Mouse (Mus musculus): ENCODE measurements around the gene Afmid.
"Not testable (repeated sequence)": the region's sequence is repeated elsewhere in the genome, so short reads cannot be mapped to it uniquely, and the experiment has no call there.

Afmid gene

DNA sequence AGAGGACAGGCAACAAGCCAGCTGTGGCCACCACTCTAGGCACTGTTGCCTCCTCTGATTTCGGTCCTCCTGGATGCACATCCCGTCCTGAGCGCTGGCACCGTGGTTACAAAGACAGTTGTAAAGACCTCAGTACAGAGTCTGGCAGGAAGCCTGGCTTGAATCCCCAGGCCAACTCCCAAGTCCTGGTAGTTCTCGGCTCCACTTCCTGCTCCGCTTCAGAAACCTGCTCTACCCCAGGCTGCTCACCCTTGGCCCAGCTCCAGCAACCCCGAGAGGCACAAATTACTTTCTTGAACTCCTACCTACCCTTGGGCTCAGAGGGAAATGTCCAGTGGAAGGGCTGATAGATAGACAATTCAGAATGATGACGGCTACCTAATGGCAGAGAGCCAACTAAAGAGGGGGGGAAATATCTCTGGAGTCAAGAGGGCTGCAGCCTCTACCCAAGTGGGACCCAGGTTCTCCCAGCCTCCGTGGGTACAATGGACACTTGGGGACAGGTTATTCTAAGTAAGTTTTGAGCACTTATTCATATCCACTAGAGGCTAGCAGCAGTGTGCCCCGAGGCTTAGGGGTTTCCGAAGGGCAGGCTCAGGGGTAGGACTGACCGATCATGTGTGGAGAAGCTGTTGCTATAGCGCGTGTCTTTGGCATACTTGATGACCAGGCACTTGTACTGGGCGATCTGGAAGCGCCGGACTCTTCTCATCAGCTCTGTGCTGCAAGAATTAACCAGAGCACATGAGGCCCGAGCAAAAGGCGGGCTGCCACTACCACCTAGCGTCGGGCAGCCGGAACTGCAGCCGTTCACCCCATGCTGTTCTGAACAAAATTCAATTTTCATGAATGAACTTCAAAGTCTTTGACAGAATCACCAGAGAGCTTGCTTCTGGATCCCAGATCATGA, 1.4 kb upstream of the Afmid start:
- DNase-seq (ENCODE audit: low spot score in 2 of 2): peak; percentile 81 to 89

- no peak for DNase-seq (ENCODE audit: low spot score in 2 of 2)
Observed at GRCm38 (mm10) chr11:117826164-117826563, 440 bp downstream of the Afmid start.

DNA sequence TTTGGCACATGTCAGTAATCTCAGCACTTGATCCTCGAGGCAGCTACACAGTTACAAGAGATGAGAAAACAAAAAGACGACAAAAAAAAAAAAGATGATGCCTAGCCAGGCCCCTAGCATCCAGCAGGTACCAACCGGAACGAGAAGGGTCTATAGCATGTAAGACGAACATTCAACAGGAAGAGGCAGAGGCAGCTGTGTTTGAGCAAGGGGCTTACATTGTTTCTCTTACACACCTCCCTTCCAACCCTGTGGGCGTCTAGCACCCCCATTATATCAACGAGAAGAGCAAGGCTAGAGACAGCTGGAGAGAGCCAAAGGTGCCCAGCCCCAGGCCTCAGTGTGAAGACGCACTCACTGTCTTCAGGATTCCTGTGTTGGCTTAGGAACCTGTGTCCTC, 1.2 kb downstream of the Afmid start:
- peak in 1 of 2 experiments; percentile 49 for DNase-seq (ENCODE audit: low spot score in 2 of 2)

- DNase-seq (ENCODE audit: low spot score in 2 of 2): peak in 1 of 2 experiments; percentile 33
Observed at GRCm38 (mm10) chr11:117827386-117827785, 1.7 kb downstream of the Afmid start.

DNA sequence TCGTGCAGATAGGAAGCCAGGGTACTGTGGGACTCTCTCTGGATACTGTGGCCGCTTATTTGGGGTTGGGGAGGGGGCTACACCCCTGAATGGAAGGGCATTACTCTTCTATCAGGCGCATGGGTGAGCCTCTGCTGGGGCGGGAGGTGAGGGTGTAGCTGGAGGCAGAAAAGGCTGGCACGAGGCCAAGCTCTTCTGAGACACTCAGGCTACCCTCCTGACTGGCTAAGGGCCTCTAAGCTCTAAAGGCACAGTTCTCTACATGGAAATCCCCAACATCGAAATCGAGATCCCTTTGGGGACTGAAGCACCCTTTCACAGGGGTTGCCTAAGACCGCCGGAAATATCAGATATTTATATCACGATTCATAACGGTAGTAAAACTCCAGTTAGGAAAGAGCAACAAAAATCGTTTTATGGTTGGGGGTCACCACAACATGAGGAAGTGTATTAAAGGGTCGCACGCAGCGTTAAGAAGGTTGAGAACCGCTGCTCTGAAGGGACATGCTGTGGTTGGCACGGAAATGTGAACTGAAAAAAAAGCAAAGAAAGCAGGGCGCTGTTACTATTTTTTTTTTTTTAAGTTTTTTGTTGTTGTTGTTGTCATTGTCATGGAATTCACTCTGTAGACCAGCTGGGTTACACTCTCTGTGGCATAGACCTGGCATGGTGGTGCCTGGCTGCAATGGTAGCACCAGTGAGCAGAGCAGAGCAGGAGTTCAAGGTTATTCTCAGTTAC, 2.6 kb downstream of the Afmid start:
- peak; percentile 80 to 91 for DNase-seq (ENCODE audit: low spot score in 2 of 2)

GRCm38 (mm10) chr11:117828888-117829604, 3.3 kb downstream of the Afmid start:
- DNase-seq (ENCODE audit: low spot score in 2 of 2): peak; percentile 59 to 67

DNA sequence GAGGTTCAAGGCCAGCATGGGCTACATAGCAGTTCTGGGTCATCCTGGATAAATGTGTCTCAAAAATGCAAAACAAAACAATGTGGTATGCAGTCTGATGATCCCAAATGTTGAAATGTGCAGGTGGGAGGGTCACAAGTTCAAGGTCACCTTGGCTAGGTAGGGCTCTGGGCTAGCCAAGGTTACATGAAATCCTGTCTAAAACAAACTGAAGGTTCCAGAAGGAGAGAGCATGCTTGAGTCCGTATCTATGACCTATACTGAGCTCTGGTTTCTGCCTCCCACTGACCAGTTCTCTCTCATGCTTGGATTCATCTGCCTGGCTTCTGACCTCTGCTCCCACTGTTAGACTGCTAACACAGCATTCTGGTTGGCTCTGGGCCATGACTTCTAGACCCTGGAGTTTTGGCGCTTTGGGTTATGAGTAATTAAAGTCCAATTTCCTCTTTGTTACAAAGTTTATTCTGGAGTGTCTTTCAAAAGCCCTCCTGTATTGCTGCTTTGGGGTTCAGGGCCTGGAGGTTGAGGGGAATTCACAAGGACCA, 4.0 kb downstream of the Afmid start:
- DNase-seq (ENCODE audit: low spot score in 2 of 2): peak in 1 of 2 experiments; percentile 59

DNA sequence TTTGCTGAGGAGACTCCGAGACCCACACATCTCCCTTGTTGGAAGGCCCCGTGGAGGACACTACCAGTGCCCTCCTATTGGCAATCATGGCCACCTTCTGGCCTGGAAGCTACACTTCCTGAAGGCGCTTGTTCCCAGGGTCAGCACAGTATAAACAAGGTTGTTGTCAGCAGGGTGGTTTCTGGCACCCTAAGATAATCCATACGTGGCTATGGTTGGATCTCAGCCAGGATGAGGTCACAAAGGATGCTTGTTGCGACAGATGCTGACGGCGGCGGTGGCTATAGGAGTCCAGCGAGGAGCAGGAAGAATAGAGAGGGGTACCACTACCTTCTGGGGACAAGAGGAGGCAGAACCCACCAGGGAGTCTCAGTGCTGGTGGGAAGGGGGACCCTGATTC, 4.7 kb downstream of the Afmid start:
- peak; percentile 69 to 84 for DNase-seq (ENCODE audit: low spot score in 2 of 2)

DNA sequence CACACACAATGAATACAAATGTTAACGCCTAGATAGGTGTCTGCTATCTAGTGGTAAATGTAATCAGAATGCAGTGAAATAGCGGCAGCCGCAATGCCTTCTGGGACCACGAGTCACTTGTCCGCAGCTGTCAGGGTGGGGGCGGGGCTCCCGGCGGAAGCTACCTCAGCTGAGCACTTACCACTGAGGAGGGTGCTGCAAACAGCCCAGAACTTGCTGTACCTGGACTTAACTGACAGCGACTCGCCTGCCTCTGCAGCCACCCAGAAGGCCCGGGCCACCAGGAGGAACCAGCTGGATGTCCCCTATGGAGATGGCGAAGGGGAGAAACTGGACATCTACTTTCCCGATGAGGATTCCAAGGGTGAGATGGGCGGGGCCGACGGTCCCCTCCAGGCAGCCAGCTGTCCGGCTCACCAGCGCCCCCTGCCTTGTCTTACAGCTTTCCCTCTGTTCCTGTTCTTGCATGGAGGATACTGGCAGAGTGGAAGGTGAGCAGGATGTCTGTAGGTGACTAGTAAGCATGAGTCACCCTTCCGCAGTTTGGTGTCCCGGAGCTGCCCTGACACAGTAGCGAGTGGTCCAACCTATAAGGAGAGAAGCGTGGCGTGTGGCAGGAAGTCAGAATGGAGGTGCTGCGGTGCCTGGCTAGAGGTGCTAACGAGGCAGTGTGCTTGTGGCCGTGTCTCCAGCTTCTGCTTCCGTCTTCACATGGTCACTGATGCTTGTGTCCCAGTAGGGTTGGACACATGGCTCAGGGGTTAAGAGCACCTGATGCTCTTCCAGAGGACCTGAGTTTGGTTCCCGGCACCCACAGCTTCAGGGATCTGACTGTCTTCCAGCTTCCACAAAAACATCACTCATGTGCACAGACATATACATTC, 6.6 kb downstream of the Afmid start:
- peak; percentile 95 to 96 for DNase-seq (ENCODE audit: low spot score in 2 of 2)

GRCm38 (mm10) chr11:117833509-117833908, 7.8 kb downstream of the Afmid start:
- DNase-seq (ENCODE audit: low spot score in 2 of 2): not testable (repeated sequence)

DNA sequence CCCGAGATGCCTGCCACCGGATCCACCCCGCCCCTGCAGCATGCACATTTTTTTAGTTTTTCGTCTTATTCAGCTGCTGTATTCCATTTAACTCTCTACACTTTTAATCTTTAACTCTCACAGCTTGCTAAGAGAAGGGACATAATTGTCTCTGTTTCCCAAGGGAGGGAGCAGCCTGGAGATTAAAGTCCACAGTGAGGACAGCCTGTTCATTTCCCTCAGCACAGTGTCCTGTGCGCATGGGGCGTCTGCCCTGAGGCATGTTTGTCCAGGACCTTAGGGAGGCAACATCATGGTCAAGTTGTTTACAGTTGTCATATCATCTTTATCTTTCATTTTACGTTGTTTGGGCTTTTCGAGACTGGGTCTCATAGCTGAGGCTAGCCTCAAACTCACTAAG, 8.4 kb downstream of the Afmid start:
- no peak for DNase-seq (ENCODE audit: low spot score in 2 of 2)

- DNase-seq (ENCODE audit: low spot score in 2 of 2): peak; percentile 35 to 71
Observed at GRCm38 (mm10) chr11:117836306-117836705, 10.6 kb downstream of the Afmid start.

DNA sequence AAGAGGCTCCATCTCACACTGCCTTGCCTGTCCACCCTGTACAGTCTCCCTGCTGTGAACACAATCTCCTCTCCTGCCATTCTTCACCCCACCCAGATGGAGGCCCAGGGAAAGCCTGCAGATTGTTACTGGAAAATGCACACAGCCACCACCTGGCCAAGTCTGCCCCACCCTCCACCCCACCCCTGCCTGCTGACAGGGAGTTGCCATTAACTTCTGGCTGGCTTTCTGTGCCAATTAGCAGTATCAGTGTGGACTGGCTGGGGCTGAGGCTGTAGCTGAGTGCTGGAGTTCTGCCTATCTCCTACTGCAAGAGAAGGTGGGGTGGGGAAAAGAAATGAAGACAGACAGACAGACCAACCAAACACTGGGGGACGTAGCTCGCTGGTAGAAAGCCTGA, 12.8 kb downstream of the Afmid start:
- peak; percentile 62 to 83 for DNase-seq (ENCODE audit: low spot score in 2 of 2)

DNA sequence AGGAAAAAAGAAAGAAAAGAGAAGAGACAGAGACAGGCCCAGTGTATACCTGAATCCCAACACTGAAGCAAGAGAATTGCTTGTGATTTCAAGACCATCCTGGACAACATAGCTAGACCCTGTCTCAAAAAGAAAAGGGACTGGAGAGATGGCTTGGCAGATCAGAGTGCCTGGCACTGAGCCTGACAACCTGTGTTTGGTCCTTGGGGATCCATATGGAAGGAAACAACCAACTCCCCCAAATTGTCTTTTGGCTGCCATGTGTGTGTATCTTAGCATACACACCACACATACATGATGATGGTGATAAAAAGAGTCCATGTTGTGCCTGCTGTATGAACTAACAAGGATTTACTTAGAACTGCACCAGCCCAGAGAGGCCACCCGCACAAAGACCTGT, 13.3 kb downstream of the Afmid start:
- DNase-seq (ENCODE audit: low spot score in 2 of 2): peak in 1 of 2 experiments; percentile 49

GRCm38 (mm10) chr11:117840910-117841309, 15.2 kb downstream of the Afmid start:
- DNase-seq (ENCODE audit: low spot score in 2 of 2): no peak

DNA sequence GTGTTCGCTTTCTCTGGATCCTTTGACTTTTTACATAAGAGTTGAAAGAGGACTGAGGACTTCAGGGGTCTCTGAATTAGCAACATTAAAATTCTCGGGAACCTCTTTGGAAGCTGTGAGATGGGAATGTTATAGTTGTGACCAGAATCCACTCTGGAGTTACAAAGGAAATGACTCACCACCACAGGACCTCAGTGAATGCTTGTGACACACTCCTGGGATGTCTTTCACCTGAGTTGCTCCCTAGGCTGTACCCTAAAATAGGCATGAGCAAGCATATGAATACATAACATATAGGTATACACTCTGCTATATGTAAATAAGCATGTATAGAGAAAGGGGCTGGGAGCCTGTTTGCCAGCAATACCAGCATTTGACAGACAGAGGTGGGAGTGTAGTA, 17.7 kb downstream of the Afmid start:
- no peak for DNase-seq (ENCODE audit: low spot score in 2 of 2)

DNA sequence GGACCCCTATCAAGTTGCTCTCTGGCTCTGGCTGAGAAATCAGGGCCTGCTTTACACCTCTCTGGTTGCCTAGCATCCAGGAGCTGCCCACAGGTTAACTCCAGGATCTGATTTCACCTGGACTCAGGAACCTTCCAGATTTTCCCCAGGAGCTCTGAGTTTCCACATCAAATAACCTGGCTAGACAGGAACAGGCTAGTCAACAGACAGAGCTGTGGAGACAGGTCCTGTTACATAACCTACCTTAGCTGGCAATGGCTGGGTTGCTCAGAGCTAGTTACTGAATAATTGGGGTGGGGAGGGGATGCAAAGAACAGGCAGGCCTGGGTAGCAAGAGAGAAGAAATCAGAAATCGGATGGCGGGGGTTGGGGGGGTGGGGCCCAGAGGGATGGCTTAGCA, 19.3 kb downstream of the Afmid start:
- no peak for DNase-seq (ENCODE audit: low spot score in 2 of 2)

DNA sequence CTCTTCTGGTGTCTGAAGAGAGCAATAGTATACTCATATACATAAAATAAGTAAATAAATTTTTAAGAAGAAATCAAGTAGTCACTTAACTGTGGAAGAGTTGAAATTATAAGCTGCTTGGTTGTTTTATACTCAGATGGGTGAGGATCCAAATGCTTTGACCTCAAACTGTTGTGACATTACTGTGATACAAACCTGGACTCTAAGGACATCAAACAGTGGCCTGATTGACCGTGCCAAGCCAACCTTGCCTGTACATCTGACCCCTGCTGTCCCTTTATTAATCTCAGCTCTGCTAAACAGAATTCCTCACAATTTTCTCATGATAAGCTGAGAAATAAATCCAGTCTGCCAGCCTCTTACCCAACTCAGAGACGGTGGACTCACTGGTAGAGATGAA, 19.9 kb downstream of the Afmid start:
- no peak for DNase-seq (ENCODE audit: low spot score in 2 of 2)

DNA sequence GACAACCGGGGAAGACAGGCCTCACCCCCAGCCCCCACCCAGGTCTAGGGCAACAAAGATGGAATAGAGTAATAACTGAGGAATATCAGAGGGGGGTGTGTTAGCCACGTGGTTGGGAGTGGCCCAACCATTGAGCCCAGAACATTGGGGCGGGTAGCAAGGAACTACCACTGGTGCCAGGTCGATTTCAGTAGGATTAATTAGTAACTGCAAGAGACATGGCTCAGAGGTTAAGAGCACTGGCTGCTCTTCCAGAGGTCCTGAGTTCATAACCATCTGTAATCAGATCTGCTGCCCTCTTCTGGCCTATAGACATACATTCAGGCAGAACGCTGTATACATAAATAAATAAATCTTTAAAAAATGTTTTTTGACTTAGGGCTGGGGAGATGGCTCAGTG, 20.9 kb downstream of the Afmid start:
- no peak for DNase-seq (ENCODE audit: low spot score in 2 of 2)

DNA sequence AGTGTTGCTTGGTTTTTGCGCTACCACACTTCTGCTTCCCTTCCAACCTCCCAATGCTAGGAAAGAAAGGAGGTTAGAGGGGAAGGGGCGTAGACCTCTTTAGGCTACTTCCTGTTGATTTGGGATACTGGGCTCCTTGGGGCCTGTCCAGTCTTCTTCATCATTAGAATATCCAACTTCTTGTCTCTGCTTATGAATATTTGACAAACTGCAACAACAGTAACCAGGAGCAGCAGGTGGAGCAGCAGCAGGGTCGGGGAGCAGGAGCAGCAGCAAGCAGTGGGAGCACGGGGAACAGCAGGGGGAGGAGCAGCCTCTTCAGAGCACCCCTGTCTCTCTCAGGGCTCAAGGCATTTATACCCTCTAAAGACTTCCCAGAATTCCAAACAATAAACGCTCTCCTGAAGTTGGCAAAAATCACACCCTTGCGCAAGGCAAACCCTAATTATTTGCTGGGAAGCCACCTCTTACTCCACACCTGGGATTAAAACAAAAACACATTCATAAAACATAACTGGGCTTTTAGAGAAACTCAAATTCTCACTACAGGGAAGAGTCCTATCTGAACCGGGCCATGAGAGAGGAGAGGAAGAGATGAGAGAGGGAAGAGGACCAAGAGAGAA, 22.0 kb downstream of the Afmid start:
- no peak for DNase-seq (ENCODE audit: low spot score in 2 of 2)
